Comparison of ENCODE assay signal across 8 mouse cellular contexts in the genomic region with DNA sequence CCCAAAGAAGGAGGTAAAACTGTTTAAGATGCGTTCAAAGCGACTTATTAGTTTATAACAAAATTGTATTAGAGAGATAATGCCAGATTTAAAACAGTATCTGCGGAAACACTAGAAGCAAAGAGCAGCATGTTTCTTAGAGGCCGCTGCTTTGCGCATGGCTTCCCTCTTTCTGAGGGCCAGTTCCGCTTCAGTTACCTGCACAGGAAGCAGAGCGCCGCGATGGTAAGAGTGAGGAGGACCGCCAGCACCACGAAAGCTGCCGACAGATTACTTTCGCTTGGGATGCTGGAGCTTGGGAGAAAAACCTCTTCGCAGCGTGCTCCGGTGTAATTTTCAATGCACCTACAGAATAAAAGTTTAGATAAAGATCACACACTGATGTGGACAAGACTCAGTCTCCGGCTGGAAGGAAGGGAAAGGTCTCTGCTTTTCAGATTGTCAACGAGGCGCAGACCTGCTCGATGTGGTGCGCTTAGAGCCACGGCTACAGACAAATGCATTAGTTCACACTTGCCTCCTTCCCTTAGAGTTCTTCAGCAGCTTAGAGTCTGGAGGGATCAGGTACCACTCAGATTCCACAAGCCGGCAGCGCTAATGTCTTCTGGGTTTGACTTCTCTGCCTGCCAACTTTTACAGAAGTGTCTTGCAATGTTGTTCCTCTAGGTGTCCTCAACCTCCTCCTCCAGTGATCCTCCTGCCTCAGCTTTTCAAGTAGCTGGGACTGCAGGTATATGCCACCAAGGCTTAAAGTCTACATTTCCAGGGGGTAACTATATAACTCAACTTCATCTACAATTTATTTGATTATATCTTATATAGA. TPM values are rescaled to one million over a fixed set of nuclear protein-coding genes. Genes with fewer than 3 reads are reported as not detected.
DNase-seq lines count a peak whose midpoint lies in the region; ATAC-seq and TF ChIP-seq lines count a peak whose summit lies in the region.

No protein-coding gene starts in this region.

- peak; percentile 21 for DNase-seq in neural tube, embryonic 11.5 days (ENCODE audit: low spot score)
- no peak for DNase-seq in neural tube, embryonic 10.5 days (ENCODE audit: extremely low spot score, low spot score)
- DNase-seq in kidney, postnatal 0 days (ENCODE audit: low spot score), result peak; percentile 35
- DNase-seq in midbrain, postnatal 0 days (ENCODE audit: low spot score), result no peak
- no peak for DNase-seq in left cerebral cortex, adult 8-10 months (ENCODE audit: low spot score in 2 of 2)
- DNase-seq in frontal cortex, postnatal 25 days (ENCODE audit: low spot score in 2 of 2), result no peak

- H3K4me3 ChIP-seq in neural tube, embryonic 11.5 days (ENCODE audit: low read depth, low read length), result no peak overlapping the region
- H3K4me3 ChIP-seq in embryonic facial prominence, embryonic 15.5 days (replicated peaks), result peak overlapping the region; percentile 27
- H3K4me3 ChIP-seq in kidney, postnatal 0 days (replicated peaks; ENCODE audit: low read depth, low read length), result peak overlapping the region; percentile 27
- peak overlapping the region; percentile 15; the same call in 1 of the 2 replicates for H3K4me3 ChIP-seq in midbrain, postnatal 0 days (ENCODE audit: low read depth, low read length)

- no peak overlapping the region for H3K27ac ChIP-seq in neural tube, embryonic 11.5 days (ENCODE audit: low read depth, low read length)
- H3K27ac ChIP-seq in embryonic facial prominence, embryonic 15.5 days (replicated peaks), result no peak overlapping the region
- no peak overlapping the region for H3K27ac ChIP-seq in kidney, postnatal 0 days
- H3K27ac ChIP-seq in midbrain, postnatal 0 days (ENCODE audit: low read depth, low read length), result no peak overlapping the region

- 43% methylated on average over 24 of the region's 24 CpGs for WGBS in neural tube, embryonic 11.5 days
- WGBS in embryonic facial prominence, embryonic 15.5 days, result 37% methylated on average over 24 of the region's 24 CpGs
- WGBS in kidney, postnatal 0 days, result 41% methylated on average over 24 of the region's 24 CpGs
- WGBS in midbrain, postnatal 0 days, result 41% methylated on average over 24 of the region's 24 CpGs

- H3K4me1 ChIP-seq in neural tube, embryonic 11.5 days (ENCODE audit: control insufficient read depth, insufficient read depth, low read length), result no peaks in the 10 kb centered on the region
- no peaks in the 10 kb centered on the region for H3K4me1 ChIP-seq in embryonic facial prominence, embryonic 15.5 days
- no peaks in the 10 kb centered on the region for H3K4me1 ChIP-seq in kidney, postnatal 0 days (replicated peaks; ENCODE audit: insufficient read depth, low read length)
- no peaks in the 10 kb centered on the region for H3K4me1 ChIP-seq in midbrain, postnatal 0 days (ENCODE audit: insufficient read depth, low read length)

- no peak for ATAC-seq in neural tube, embryonic 11.5 days (ENCODE audit: insufficient read depth, low FRiP score, low TSS enrichment)
- ATAC-seq in embryonic facial prominence, embryonic 15.5 days (ENCODE audit: insufficient number of reproducible peaks, low FRiP score, low TSS enrichment, low read depth), result no peak
- no peak for ATAC-seq in kidney, postnatal 0 days (replicated peaks; ENCODE audit: low FRiP score, low read depth)
- no peak for ATAC-seq in midbrain, postnatal 0 days (ENCODE audit: low FRiP score)
- no peak for ATAC-seq in erythroblast, adult 5-6 weeks (replicated peaks; ENCODE audit: low FRiP score, poor library complexity, severe bottlenecking)

- H3K9me3 ChIP-seq in neural tube, embryonic 11.5 days (ENCODE audit: control insufficient read depth, low read length), result no peaks in the 10 kb centered on the region
- no peaks in the 10 kb centered on the region for H3K9me3 ChIP-seq in embryonic facial prominence, embryonic 15.5 days (replicated peaks)
- H3K9me3 ChIP-seq in kidney, postnatal 0 days (replicated peaks; ENCODE audit: low read length), result no peaks in the 10 kb centered on the region
- no peaks in the 10 kb centered on the region for H3K9me3 ChIP-seq in midbrain, postnatal 0 days (ENCODE audit: low read length)

- H3K27me3 ChIP-seq in neural tube, embryonic 11.5 days (ENCODE audit: control insufficient read depth, insufficient read depth, low read length), result no peaks in the 10 kb centered on the region
- no peaks in the 10 kb centered on the region for H3K27me3 ChIP-seq in embryonic facial prominence, embryonic 15.5 days
- H3K27me3 ChIP-seq in kidney, postnatal 0 days (ENCODE audit: insufficient read depth, low read length), result no peaks in the 10 kb centered on the region
- H3K27me3 ChIP-seq in midbrain, postnatal 0 days (ENCODE audit: insufficient read depth, low read length), result no peaks in the 10 kb centered on the region

- H3K36me3 ChIP-seq in neural tube, embryonic 11.5 days (ENCODE audit: control insufficient read depth, insufficient read depth, low read length), result no peaks in the 10 kb centered on the region
- H3K36me3 ChIP-seq in embryonic facial prominence, embryonic 15.5 days, result no peaks in the 10 kb centered on the region
- H3K36me3 ChIP-seq in kidney, postnatal 0 days (ENCODE audit: insufficient read depth, low read length), result no peaks in the 10 kb centered on the region
- H3K36me3 ChIP-seq in midbrain, postnatal 0 days (ENCODE audit: insufficient read depth, low read length), result no peaks in the 10 kb centered on the region

- no peak for TF ChIP-seq CTCF in kidney, postnatal 0 days (IDR thresholded peaks at IDR 0.05; ENCODE audit: low read depth)
- no peak; the same call in 1 of the 2 replicates for TF ChIP-seq CTCF in midbrain, postnatal 0 days (IDR thresholded peaks at IDR 0.05)

- peak overlapping the region; percentile 31 for H3K4me2 ChIP-seq in neural tube, embryonic 11.5 days (ENCODE audit: low read depth)
- H3K4me2 ChIP-seq in embryonic facial prominence, embryonic 15.5 days (replicated peaks), result peak overlapping the region; percentile 42
- peak overlapping the region; percentile 53 for H3K4me2 ChIP-seq in kidney, postnatal 0 days (ENCODE audit: low read length)
- peak overlapping the region; percentile 44 for H3K4me2 ChIP-seq in midbrain, postnatal 0 days (ENCODE audit: low read depth, low read length, poor library complexity, severe bottlenecking)

- H3K9ac ChIP-seq in neural tube, embryonic 11.5 days (ENCODE audit: low read length), result no peak overlapping the region
- no peak overlapping the region for H3K9ac ChIP-seq in embryonic facial prominence, embryonic 15.5 days
- H3K9ac ChIP-seq in kidney, postnatal 0 days (ENCODE audit: low read depth, low read length), result no peak overlapping the region
- no peak overlapping the region for H3K9ac ChIP-seq in midbrain, postnatal 0 days (replicated peaks; ENCODE audit: low read length, poor library complexity, severe bottlenecking)

RNA-seq across cellular contexts. Expression of gene Fbxo22, which starts 33.3 kb away (rescaled TPM):
- 78.0 and 82.5 TPM in 2 replicates for polyA plus RNA-seq in neural tube, embryonic 11.5 days (2014; fragmentation: Nextera tagmentation; extraction: Ambion mirVana)
- 51.4 and 52.9 TPM in 2 replicates for polyA plus RNA-seq in embryonic facial prominence, embryonic 15.5 days (2015; fragmentation: Nextera tagmentation; extraction: Ambion mirVana)
- polyA plus RNA-seq in kidney, postnatal 0 days (2015; fragmentation: Nextera tagmentation; extraction: Ambion mirVana), result 42.6 and 53.5 TPM in 2 replicates
- total RNA-seq in midbrain, postnatal 0 days (2014; rRNA removed), result 57.1 and 61.5 TPM in 2 replicates
- polyA plus RNA-seq in midbrain, postnatal 0 days (2015; fragmentation: Nextera tagmentation; extraction: Ambion mirVana), result 71.2 and 75.3 TPM in 2 replicates
- 10 to 100 TPM; 39.9 to 43.1 (median 41.3) TPM for total RNA-seq in left cerebral cortex, adult 8-10 months (2022)
- 12.3 and 13.6 TPM in 2 replicates for total RNA-seq in erythroblast, adult 5-6 weeks (2015; ENCODE audit: low replicate concordance)
- total RNA-seq in erythroblast, adult 5-6 weeks (2017; ENCODE audit: low replicate concordance), result 9.8 and 10.2 TPM in 2 replicates

Comparison
In these comparisons a context has a peak if more than half of its experiments do, and no peak if none do; other contexts are left out.
1. DNase-seq: peak in neural tube, embryonic 11.5 days (single experiment) and kidney, postnatal 0 days (single experiment); none in neural tube, embryonic 10.5 days (single experiment), midbrain, postnatal 0 days (single experiment), left cerebral cortex, adult 8-10 months (0 of 2) and frontal cortex, postnatal 25 days (0 of 2).
2. Peak in every context shown above with its lines, with median percentiles within 50 percentile points of each other: H3K4me2 ChIP-seq.